ENCODE assay signal across 9 mouse cellular contexts in genomic region chr1:35839446-35839845, GRCm38 (mm10).
DNase-seq lines count a peak whose midpoint lies in the region; ATAC-seq and TF ChIP-seq lines count a peak whose summit lies in the region.
"Had no signal": no experiment of that assay in that cellular context is flagged by ENCODE, and none has a peak within 500 bp of the region (broad histone marks: within the 10 kb centered on the region; RNA-seq: fewer than 3 reads in every experiment).

No protein-coding gene starts in this region.

- H3K4me3 ChIP-seq in lung, embryonic 14.5 days (ENCODE audit: low read depth, low read length), result no peak overlapping the region
- H3K4me3 ChIP-seq: embryonic facial prominence, embryonic 12.5 days had no signal

- ATAC-seq in lung, embryonic 14.5 days (ENCODE audit: insufficient read depth), result peak; percentile 24; the same call in 1 of the 2 replicates
- no peak for ATAC-seq in frontal cortex, adult (ENCODE audit: low TSS enrichment)

- peak; percentile 57 for TF ChIP-seq CTCF in lung, embryonic 14.5 days (IDR thresholded peaks at IDR 0.05; ENCODE audit: low read depth)

- no peak overlapping the region for H3K4me2 ChIP-seq in lung, embryonic 14.5 days
- H3K4me2 ChIP-seq: embryonic facial prominence, embryonic 12.5 days had no signal

- H3K27ac ChIP-seq in lung, embryonic 14.5 days (ENCODE audit: low read depth), result no peak overlapping the region
- H3K27ac ChIP-seq: embryonic facial prominence, embryonic 12.5 days had no signal

- intact Hi-C loops in heart, postnatal 25 days (cut with DNase I), result loop anchor here (2.0 kb wide), 1 partner anchor 295 kb away; no protein-coding TSS in a partner anchor
- intact Hi-C loops in gastrocnemius, postnatal 14 days (cut with DNase I; ENCODE audit: low total_unique reads), result no loop called here

- H3K9ac ChIP-seq in lung, embryonic 14.5 days, result no peak overlapping the region
- H3K9ac ChIP-seq: embryonic facial prominence, embryonic 12.5 days had no signal

- H3K27me3 ChIP-seq in lung, embryonic 14.5 days (ENCODE audit: insufficient read depth, low read length), result no peaks in the 10 kb centered on the region
- H3K27me3 ChIP-seq in splenic B cell, adult 2 months (ENCODE audit: control insufficient read depth, insufficient read depth, low read length, poor library complexity, severe bottlenecking), result no peaks in the 10 kb centered on the region
- H3K27me3 ChIP-seq: embryonic facial prominence, embryonic 12.5 days had no signal

- no peaks in the 10 kb centered on the region for H3K9me3 ChIP-seq in lung, embryonic 14.5 days (ENCODE audit: low read depth, low read length)
- H3K9me3 ChIP-seq: embryonic facial prominence, embryonic 12.5 days had no signal

- peak; percentile 44 to 74 for DNase-seq in heart, adult 18-20 months
- no peak for DNase-seq in heart, postnatal 25 days (ENCODE audit: low spot score)
- peak; percentile 72 for DNase-seq in CD4-positive, CD25-positive, alpha-beta regulatory T cell, adult 2 months (ENCODE audit: low read depth, low spot score)
- peak; percentile 30 for DNase-seq in brain, adult 2 months (ENCODE audit: low read depth, low spot score)
- peak; percentile 26 for DNase-seq in gastrocnemius, postnatal 14 days
- DNase-seq in lung, embryonic 14.5 days, result peak; percentile 69
- peak; percentile 71 for DNase-seq in splenic B cell, adult 2 months (ENCODE audit: low read depth, low spot score)

- H3K4me1 ChIP-seq in lung, embryonic 14.5 days (ENCODE audit: insufficient read depth), result no peaks in the 10 kb centered on the region
- H3K4me1 ChIP-seq: embryonic facial prominence, embryonic 12.5 days had no signal

- H3K36me3 ChIP-seq in lung, embryonic 14.5 days (ENCODE audit: insufficient read depth), result no peaks in the 10 kb centered on the region
- H3K36me3 ChIP-seq in splenic B cell, adult 2 months (ENCODE audit: control insufficient read depth, insufficient read depth, low read length, poor library complexity, severe bottlenecking), result no peaks in the 10 kb centered on the region
- H3K36me3 ChIP-seq: embryonic facial prominence, embryonic 12.5 days had no signal

- WGBS in lung, embryonic 14.5 days, result 67% methylated on average over 6 of the region's 6 CpGs
